Mouse (Mus musculus) cerebellum, adult 2 months (tissue): Measurements from ENCODE around the gene Mark1.

Experiments used
- CTCF ChIP-seq: fragments of 200-500 bp; IDR thresholded peaks from 2 replicates; pipeline ENCODE4 v1.5.1; 2011; ENCODE audit warnings: low read depth, mild to moderate bottlenecking, control low read depth, low read length, moderate library complexity, borderline replicate concordance; ENCODE audit not compliant: insufficient read depth
- POLR2A ChIP-seq: fragments of 200-500 bp; IDR thresholded peaks from 2 replicates; pipeline ENCODE4 v1.6.1; 2011; ENCODE audit warnings: low read length, control low read depth, borderline replicate concordance; ENCODE audit not compliant: insufficient read depth

DNA sequence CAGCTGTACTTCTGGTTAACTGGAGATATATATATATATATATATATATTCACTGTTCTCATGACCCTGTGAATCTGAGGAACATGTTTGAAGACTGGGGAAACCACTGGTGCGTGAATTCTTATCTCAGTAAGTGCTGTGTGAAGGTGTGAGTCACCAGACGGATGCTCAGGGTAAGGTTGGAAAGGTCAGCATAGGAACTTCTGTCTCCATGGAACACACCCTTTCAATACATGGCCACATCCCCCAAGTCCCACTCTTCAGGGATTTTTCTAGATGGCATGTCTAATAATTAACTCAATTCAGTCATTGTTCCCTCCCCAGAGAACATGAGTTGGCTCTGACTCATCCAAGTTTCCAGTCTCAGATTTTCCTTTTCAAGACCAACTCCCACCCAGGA is 137.8 kb downstream of the Mark1 start:
- TF ChIP-seq POLR2A = no peak
- TF ChIP-seq CTCF = no peak
